10 mouse cellular contexts compared by ENCODE assay signal in genomic region chr11:99065353-99065752, GRCm38 (mm10). TPM values are rescaled to one million over a fixed set of nuclear protein-coding genes. Genes with fewer than 3 reads are reported as not detected.
A peak's percentile ranks its signal among the peaks of the same experiment; 100 is the strongest.
DNase-seq lines count a peak whose midpoint lies in the region; ATAC-seq and TF ChIP-seq lines count a peak whose summit lies in the region.
"Had no signal": no experiment of that assay in that cellular context is flagged by ENCODE, and none has a peak within 500 bp of the region (broad histone marks: within the 10 kb centered on the region; RNA-seq: fewer than 3 reads in every experiment).

No protein-coding gene starts in this region.

- no peak overlapping the region for H3K4me3 ChIP-seq in heart, embryonic 14.5 days (ENCODE audit: control insufficient read depth in 1 of 2, insufficient read depth in 1 of 2, low read depth in 1 of 2, low read length in 2 of 2)
- H3K4me3 ChIP-seq in limb, embryonic 14.5 days (replicated peaks; ENCODE audit: low read length), result no peak overlapping the region

- no peak for ATAC-seq in heart, embryonic 14.5 days (ENCODE audit: insufficient number of reproducible peaks, insufficient read depth, low FRiP score, low read depth)
- ATAC-seq in limb, embryonic 14.5 days (ENCODE audit: low FRiP score, low read depth), result no peak

- H3K27ac ChIP-seq in heart, embryonic 14.5 days (replicated peaks in 1 of 2; ENCODE audit: control insufficient read depth in 1 of 2, insufficient read depth in 1 of 2, low read depth in 2 of 2, low read length in 2 of 2), result peak overlapping the region in 1 of 2 experiments; percentile 59; a peak in 2 of 4 replicates
- 0 out of 2 replicates have a peak overlapping the region, but pooled peaks have one; percentile 27 for H3K27ac ChIP-seq in limb, embryonic 14.5 days (replicated peaks; ENCODE audit: low read depth, low read length)
- H3K27ac ChIP-seq: kidney, postnatal 0 days; liver, embryonic 14.5 days had no signal

- no peaks in the 10 kb centered on the region for H3K9me3 ChIP-seq in heart, embryonic 14.5 days (ENCODE audit: control insufficient read depth, low read length)
- no peaks in the 10 kb centered on the region for H3K9me3 ChIP-seq in limb, embryonic 14.5 days (ENCODE audit: control insufficient read depth, low read length)

- no peaks in the 10 kb centered on the region for H3K27me3 ChIP-seq in heart, embryonic 14.5 days (ENCODE audit: control insufficient read depth, insufficient read depth, low read length)
- H3K27me3 ChIP-seq in limb, embryonic 14.5 days (ENCODE audit: control insufficient read depth, insufficient read depth, low read length), result no peaks in the 10 kb centered on the region

- peak overlapping the region; percentile 44; the same call in 1 of the 2 replicates for H3K9ac ChIP-seq in heart, embryonic 14.5 days (ENCODE audit: low read length)
- no peak overlapping the region for H3K9ac ChIP-seq in limb, embryonic 14.5 days (ENCODE audit: low read depth, low read length, severe bottlenecking)
- H3K9ac ChIP-seq: liver, embryonic 14.5 days had no signal

- peak overlapping the region; percentile 35 for H3K4me2 ChIP-seq in heart, embryonic 14.5 days (ENCODE audit: low read length)
- H3K4me2 ChIP-seq in limb, embryonic 14.5 days (replicated peaks; ENCODE audit: low read depth, low read length, severe bottlenecking), result no peak overlapping the region

- no peak for DNase-seq in heart, postnatal 4 days
- DNase-seq in 416B (ENCODE audit: low read depth) (peak; percentile 11), R1 (ENCODE audit: low read depth, low spot score) (peak; percentile 61)
- no peak for DNase-seq in limb, embryonic 14.5 days (ENCODE audit: low spot score)
- DNase-seq in frontal cortex, postnatal 25 days (ENCODE audit: low spot score in 2 of 2), result no peak
- no peak for DNase-seq in frontal cortex, postnatal 36 days (ENCODE audit: low spot score in 2 of 2)
- no peak for DNase-seq in kidney, adult 8-10 months

- peaks cover 7 to 9% of the 10 kb centered on the region in 2 experiments; a peak in 3 of 4 replicates for H3K4me1 ChIP-seq in heart, embryonic 14.5 days (ENCODE audit: control insufficient read depth in 2 of 2, insufficient read depth in 2 of 2, low read length in 2 of 2)
- H3K4me1 ChIP-seq in limb, embryonic 14.5 days (ENCODE audit: control insufficient read depth, insufficient read depth, low read length), result peaks cover 15% of the 10 kb centered on the region

- no peak for TF ChIP-seq POLR2A in limb, embryonic 14.5 days (IDR thresholded peaks at IDR 0.05; ENCODE audit: borderline replicate concordance, extremely low read depth, insufficient read depth, insufficient read length)

- 73% methylated on average over 3 of the region's 3 CpGs for WGBS in heart, embryonic 14.5 days
- 80% methylated on average over 3 of the region's 3 CpGs for WGBS in limb, embryonic 14.5 days

- no peaks in the 10 kb centered on the region for H3K36me3 ChIP-seq in heart, embryonic 14.5 days (ENCODE audit: control insufficient read depth, insufficient read depth, low read length)
- no peaks in the 10 kb centered on the region for H3K36me3 ChIP-seq in limb, embryonic 14.5 days (ENCODE audit: control insufficient read depth, insufficient read depth, low read length)

RNA-seq across cellular contexts. Expression of gene Tns4, which starts 23.8 kb away (rescaled TPM):
- polyA plus RNA-seq in heart, embryonic 14.5 days (2014; fragmentation: Nextera tagmentation; extraction: Ambion mirVana), result 0.11 and 0.19 TPM in 2 replicates
- under 1 TPM in 1 of 2 experiments, not detected in 1; 0.14 TPM for total RNA-seq in heart, postnatal 4 days (2021)
- polyA plus RNA-seq in limb, embryonic 14.5 days (2012; rRNA removed), result 1.6 and 1.7 TPM in 2 replicates
- 1.5 and 2.5 TPM in 2 replicates for polyA plus RNA-seq in limb, embryonic 14.5 days (2014; fragmentation: Nextera tagmentation; extraction: Ambion mirVana)

RNA-seq across cellular contexts. Expression of gene Igfbp4, which starts 24.3 kb away (rescaled TPM):
- polyA plus RNA-seq in heart, embryonic 14.5 days (2014; fragmentation: Nextera tagmentation; extraction: Ambion mirVana), result 315 and 373 TPM in 2 replicates
- 100 to 1,000 TPM; 204 to 217 TPM for total RNA-seq in heart, postnatal 4 days (2021)
- 942 and 1,029 TPM in 2 replicates for polyA plus RNA-seq in limb, embryonic 14.5 days (2012; rRNA removed)
- 1,086 and 1,234 TPM in 2 replicates for polyA plus RNA-seq in limb, embryonic 14.5 days (2014; fragmentation: Nextera tagmentation; extraction: Ambion mirVana)

RNA-seq across cellular contexts. Expression of gene Top2a, which starts 41.4 kb away (rescaled TPM):
- 169 and 174 TPM in 2 replicates for polyA plus RNA-seq in heart, embryonic 14.5 days (2014; fragmentation: Nextera tagmentation; extraction: Ambion mirVana)
- total RNA-seq in heart, postnatal 4 days (2021), result 100 to 1,000 TPM; 174 to 191 TPM
- 98.2 and 134 TPM in 2 replicates for polyA plus RNA-seq in limb, embryonic 14.5 days (2012; rRNA removed)
- 205 and 209 TPM in 2 replicates for polyA plus RNA-seq in limb, embryonic 14.5 days (2014; fragmentation: Nextera tagmentation; extraction: Ambion mirVana)

Comparison
In these comparisons a context has a peak if more than half of its experiments do, and no peak if none do; other contexts are left out.
1. DNase-seq: peak in 416B (single experiment) and R1 (single experiment); none in heart, postnatal 4 days (single experiment), limb, embryonic 14.5 days (single experiment), frontal cortex, postnatal 25 days (0 of 2), frontal cortex, postnatal 36 days (0 of 2) and kidney, adult 8-10 months (0 of 2).